Mouse (Mus musculus): ENCODE data around the gene Jazf1.

Jazf1 gene

GRCm38 (mm10) chr6:52912143-52912918, 156.1 kb downstream of the Jazf1 start:
- WGBS, result 81% methylated on average over 5 of the region's 5 CpGs

- 75% methylated on average over 5 of the region's 5 CpGs for WGBS
These were observed 161.6 kb downstream of the Jazf1 start for GRCm38 (mm10) chr6:52906801-52907200.

- 78% methylated on average over 3 of the region's 3 CpGs for WGBS
These were observed 163.3 kb downstream of the Jazf1 start for GRCm38 (mm10) chr6:52905100-52905499.

DNA sequence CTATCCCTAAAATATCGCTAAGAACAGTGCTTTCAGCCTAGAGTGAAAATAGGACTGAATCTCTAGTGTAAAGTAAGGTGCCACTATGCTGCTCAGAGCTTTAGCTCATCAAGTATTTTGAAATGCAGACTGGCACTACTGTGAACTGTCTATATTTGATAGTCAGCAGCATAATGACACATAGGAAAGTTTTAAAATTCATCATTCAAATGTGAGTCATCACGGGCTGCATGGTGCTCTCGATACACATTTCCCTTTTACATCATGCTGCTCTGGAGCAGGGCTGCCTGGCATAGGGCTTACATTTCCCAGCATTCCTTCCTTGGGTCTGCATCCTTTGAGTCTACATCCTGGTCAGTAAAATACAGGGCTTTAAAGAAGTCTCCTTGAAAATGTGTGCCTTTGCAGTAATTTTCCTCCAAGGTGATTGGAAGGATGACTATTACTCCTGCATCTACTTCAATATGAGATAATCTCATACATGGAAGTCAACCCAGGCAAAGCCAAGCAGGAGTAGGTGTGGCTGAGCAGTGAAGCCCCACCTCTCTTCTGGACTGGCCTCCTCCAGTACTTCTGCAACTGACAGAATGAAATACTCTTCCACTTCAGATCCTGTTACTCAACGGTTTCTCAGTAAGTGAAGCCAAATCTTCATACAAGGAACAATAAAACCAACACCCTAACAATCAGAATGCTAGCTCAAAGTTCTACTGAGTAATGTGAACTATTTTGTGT, 165.0 kb downstream of the Jazf1 start:
- WGBS, result 51% methylated on average over 4 of the region's 4 CpGs

DNA sequence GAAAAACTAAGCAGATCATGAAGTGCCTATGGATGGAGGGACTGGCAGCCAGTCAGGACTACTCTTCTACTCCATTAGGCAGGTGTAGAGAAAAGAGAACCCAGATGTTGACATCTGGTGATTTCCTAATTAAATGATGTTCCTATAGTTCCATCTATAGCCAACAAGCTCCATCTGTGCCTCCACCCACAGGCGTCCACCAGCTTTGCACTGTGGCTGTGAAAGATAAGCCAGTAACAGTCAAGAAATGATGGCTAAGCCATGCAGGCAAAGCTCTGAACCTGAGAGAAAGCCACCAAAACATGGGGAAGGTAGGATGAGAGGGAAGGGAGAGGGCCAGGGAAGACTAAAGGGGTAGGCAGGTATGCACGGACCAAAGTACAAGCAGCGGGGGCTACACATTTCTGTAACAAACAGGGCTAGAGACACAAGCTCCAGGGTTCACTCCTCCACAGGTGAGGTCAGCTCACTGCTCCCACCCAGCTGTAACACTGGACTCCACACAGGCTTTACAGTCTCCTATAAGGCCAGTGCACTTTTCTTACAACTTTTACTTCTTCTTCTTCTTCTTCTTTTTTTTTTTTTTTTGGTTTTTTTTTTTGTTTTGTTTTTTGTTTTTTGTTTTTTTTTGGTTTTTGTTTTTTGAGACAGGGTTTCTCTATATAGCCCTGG, 168.7 kb downstream of the Jazf1 start:
- 91% methylated on average over 3 of the region's 3 CpGs for WGBS

GRCm38 (mm10) chr6:52895075-52895474, 173.4 kb downstream of the Jazf1 start:
- WGBS, result 48% methylated on average over 4 of the region's 4 CpGs

DNA sequence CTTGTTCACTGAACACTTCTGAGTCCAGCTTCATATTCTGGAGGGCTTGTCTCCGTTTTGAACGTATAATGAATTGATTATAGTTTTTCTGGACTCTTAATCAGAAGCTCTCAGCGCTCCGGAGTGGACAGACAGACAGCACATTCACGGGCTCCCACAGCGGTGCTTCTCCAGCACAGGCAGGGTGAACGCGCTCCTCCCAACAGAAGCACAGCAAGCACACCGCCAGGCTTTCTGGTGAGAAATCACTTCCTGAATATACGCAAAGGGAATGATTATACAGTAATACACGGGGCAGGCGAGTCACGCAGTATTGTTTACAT, 174.0 kb downstream of the Jazf1 start:
- WGBS, result 53% methylated on average over 13 of the region's 13 CpGs

GRCm38 (mm10) chr6:52893811-52894500, 174.5 kb downstream of the Jazf1 start:
- 61% methylated on average over 9 of the region's 9 CpGs for WGBS

DNA sequence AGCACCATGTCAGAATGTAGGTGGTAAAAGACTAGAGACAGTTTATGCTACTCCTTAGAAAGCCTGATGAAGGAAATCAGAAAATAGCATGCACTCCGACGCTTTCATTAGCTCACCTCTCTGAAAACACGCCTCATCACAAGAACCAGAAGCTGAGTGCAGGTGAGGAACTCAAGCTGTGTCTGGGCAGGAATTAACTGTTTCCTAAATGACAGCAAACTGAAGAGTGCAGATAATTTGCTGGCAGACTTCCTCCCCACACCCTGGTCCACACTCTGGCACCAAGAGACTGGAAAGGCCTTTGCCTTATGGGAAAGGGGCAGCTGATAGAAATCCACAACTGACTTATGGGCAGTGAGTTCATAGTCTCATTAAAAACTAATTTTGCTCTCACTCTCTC, 175.5 kb downstream of the Jazf1 start:
- WGBS, result 73% methylated on average over 3 of the region's 3 CpGs

- 64% methylated on average over 4 of the region's 4 CpGs for WGBS
These were observed 180.8 kb downstream of the Jazf1 start for GRCm38 (mm10) chr6:52887541-52888203.

DNA sequence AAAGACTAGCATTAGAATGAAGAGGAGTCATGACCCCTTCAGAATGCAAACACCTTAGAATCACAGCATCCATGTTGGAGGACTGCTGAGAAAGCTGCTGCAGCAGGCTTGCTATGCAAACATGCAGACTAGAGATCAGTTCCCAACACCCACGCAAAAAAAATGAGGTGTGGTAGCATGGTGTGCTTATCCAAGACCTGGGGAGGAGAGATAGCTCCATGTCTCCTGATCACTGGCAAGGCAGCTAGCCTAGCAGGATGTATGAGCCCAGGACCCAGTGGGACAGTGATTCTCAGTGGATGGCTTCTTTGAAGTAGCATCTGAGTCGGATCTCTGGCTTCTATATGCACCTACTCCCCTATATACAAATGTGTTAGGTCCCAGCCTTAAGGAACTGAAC, 184.7 kb downstream of the Jazf1 start:
- 68% methylated on average over 2 of the region's 2 CpGs for WGBS

- 29% methylated on average over 4 of the region's 4 CpGs for WGBS
These were observed 191.3 kb downstream of the Jazf1 start for GRCm38 (mm10) chr6:52877176-52877575.

GRCm38 (mm10) chr6:52871306-52871705, 197.1 kb downstream of the Jazf1 start:
- WGBS, result 58% methylated on average over 2 of the region's 2 CpGs

DNA sequence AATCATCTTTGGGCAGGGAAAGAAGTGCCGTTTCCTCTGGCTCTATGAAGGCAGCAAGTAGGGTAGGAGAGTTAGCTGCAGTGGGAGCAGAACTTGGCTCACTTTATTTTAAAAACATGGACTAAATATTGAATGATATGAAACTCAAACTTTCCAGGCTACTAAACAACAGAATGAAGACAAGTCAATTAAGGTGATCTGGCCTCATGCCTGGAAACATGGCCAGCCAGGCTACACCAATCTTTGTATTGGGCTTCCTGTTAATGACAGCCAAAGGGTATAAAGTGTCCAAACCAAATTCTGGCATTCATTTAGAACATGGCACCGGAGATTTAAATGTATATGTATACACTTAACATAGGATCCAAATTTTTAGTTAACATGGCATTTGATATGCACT, 199.2 kb downstream of the Jazf1 start:
- WGBS, result 70% methylated on average over 2 of the region's 2 CpGs

DNA sequence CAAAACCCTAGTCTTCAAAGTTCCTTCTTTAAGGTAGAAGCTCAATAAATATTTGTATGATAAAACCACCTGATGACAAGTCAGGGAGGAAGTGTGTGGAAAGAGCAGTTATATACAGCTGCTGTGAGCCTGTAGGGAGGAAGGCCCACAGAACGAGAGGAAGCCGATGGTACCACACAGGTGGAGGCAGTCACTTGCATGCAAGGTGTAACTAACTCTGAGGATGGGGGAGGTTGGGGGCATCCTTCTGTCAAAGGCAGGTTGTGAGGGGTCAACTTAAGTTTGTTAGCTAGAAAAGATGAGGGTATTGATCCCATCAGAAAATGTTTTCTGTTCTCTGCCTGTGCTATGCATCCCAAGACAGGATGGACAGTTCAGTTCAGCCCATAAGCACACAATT, 200.1 kb downstream of the Jazf1 start:
- 92% methylated on average over 2 of the region's 2 CpGs for WGBS

- 61% methylated on average over 7 of the region's 7 CpGs for WGBS
These were observed 206.5 kb downstream of the Jazf1 start for GRCm38 (mm10) chr6:52861928-52862327.

- WGBS, result 53% methylated on average over 9 of the region's 9 CpGs
These were observed 207.1 kb downstream of the Jazf1 start for GRCm38 (mm10) chr6:52861186-52861820.

DNA sequence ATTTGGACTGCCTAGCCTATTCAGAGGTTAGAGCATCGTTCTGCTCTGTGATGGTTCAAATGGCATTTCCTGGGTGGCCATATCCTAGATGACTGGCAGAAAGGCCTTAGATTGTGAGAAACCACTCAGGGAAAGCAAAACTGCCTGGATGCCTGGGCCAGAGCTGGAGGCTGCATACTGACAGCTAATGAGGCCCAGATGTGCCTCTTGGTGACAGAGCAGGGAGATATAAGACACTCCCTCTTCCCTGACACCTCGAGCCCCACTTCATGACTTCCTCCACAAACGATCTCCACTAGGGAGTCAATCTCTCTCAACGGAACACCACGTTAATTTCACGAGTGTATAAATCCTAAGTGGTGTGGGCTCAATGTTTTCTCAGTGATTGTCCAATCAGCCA, 207.7 kb downstream of the Jazf1 start:
- WGBS, result 77% methylated on average over 6 of the region's 6 CpGs

- WGBS, result 71% methylated on average over 3 of the region's 3 CpGs
These were observed 209.5 kb downstream of the Jazf1 start for GRCm38 (mm10) chr6:52858911-52859431.

DNA sequence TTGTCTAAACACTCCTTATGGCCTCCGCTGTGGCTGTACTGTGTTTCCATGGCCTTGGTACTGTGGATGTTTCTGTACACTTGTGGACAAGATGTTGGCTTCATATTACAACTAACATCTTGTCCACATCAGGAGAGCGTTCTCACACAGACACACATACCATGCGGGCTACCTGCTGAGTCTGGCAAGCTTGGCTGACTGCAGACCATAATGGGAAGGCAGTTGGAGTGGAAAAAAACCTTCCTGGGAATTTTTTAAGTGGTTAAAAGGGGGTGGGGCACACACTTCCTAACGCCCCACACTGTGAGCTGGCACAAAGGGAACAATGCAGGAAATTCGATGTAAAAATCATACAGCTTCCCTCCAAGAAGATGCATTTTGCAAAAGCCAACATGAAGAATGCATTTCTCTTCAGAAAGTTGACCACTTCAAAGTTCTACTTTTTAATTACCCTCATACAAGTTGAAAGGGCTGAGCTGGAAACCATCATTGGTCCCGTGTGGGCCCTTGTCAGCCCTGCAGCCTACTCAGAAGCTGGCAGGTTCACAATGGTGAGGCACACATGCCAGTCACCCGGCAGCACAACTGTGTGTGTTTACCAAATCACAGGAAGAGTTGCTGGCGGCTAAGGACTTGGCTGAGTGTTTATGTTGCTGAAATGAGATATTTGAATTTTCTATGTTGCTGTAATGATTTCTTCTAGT, 215.9 kb downstream of the Jazf1 start:
- WGBS, result 66% methylated on average over 8 of the region's 8 CpGs
